Mouse (Mus musculus): ENCODE measurements around the gene Retreg1.

Gene Retreg1

DNA sequence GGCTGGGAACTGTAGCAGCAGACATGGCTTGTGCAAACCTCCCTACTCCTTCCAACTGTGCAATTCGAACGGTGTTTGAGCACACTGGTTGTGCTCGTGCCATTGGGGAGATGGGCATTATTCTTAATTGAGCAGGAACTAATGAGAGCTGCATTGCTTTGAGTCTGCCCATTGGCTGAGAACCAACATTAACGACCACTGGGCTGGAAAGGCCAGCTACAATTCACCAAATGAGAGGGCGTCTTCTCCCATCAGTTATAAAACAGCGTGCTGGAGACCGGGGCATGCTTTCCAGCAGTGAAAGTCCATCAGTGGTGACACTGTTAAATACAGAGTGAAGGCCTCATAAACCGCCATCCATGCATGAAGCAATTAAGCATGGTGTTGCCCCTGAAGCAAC, 178.7 kb downstream of the Retreg1 start:
- no peak for DNase-seq

GRCm38 (mm10) chr15:26022636-26023035, 179.7 kb downstream of the Retreg1 start:
- no peak for DNase-seq
